Mouse (Mus musculus) kidney, embryonic 16.5 days (tissue): ENCODE measurements around the gene Plekhh2. TPM values are rescaled to one million over a fixed set of nuclear protein-coding genes. Genes with fewer than 3 reads are reported as not detected.

Source experiments
- ATAC-seq: fragments of 200-750 bp; cut with Nextera tagmentation; 2 replicates; pipeline ENCODE4 v1.8.0; 2017; ENCODE audit warnings: moderate TSS enrichment; ENCODE audit not compliant: low FRiP score, low TSS enrichment
- H3K27ac ChIP-seq: fragments of 300-500 bp; sonication (generic); 2 replicates; pipeline ENCODE4 v1.5.1; 2014; ENCODE audit warnings: low read length
- H3K27me3 ChIP-seq: fragments of 300-500 bp; sonication (generic); 2 replicates; pipeline ENCODE4 v1.6.1; 2014; ENCODE audit warnings: low read length, control low read depth, mixed read lengths; ENCODE audit not compliant: insufficient read depth
- H3K36me3 ChIP-seq: fragments of 300-500 bp; sonication (generic); 2 replicates; pipeline ENCODE4 v1.6.1; 2014; ENCODE audit warnings: low read length, control low read depth, mixed read lengths; ENCODE audit not compliant: insufficient read depth
- H3K4me1 ChIP-seq: fragments of 300-500 bp; sonication (generic); 2 replicates; pipeline ENCODE4 v1.6.1; 2014; ENCODE audit warnings: low read length, control low read depth, mixed read lengths; ENCODE audit not compliant: insufficient read depth
- H3K4me2 ChIP-seq: fragments of 300-500 bp; sonication (generic); replicated peaks from 2 replicates; pipeline ENCODE4 v1.6.1; 2014; ENCODE audit warnings: low read depth, low read length
- H3K4me3 ChIP-seq: fragments of 300-500 bp; sonication (generic); 2 replicates; pipeline ENCODE4 v1.5.1; 2014; ENCODE audit warnings: mild to moderate bottlenecking, low read length
- H3K9ac ChIP-seq: fragments of 300-500 bp; sonication (generic); replicated peaks from 2 replicates; pipeline ENCODE4 v1.6.1; 2014; ENCODE audit warnings: low read length
- H3K9me3 ChIP-seq: fragments of 300-500 bp; sonication (generic); 2 replicates; pipeline ENCODE4 v1.6.1; 2016; ENCODE audit warnings: low read length, control low read depth
- WGBS: fragments of 180-500 bp; shearing (Covaris S2); extraction: QIAGEN DNeasy Blood & Tissue Kit; methylation state at CpG from one replicate; pipeline ENCODE4 v1.1.7; 2014; 5-methylcytosine and 5-hydroxymethylcytosine counted together
- polyA plus RNA-seq: library from polyadenylated mRNA; unstranded; fragments of >200 nt; fragmentation: Nextera tagmentation; extraction: Ambion mirVana; gene quantifications from 2 replicates; pipeline ENCODE4 v1.2.1, GENCODE M21; 2015

Plekhh2 gene
- polyA plus RNA-seq, 1 experiment from 2014 or later: 10.5 TPM

GRCm38 (mm10) chr17:84492255-84492880 is 19.3 kb upstream of the Plekhh2 start:
- Histone ChIP-seq H3K4me1 (no peaks in the 10 kb centered on the region), H3K27me3 (no peaks in the 10 kb centered on the region), H3K4me3 (no peak overlapping the region), H3K4me2 (no peak overlapping the region), H3K9me3 (no peaks in the 10 kb centered on the region), H3K9ac (no peak overlapping the region), H3K27ac (no peak overlapping the region), H3K36me3 (no peaks in the 10 kb centered on the region)
- 50% methylated on average over 5 of the region's 5 CpGs for WGBS
- ATAC-seq: no peak

- Histone ChIP-seq H3K27me3 (no peaks in the 10 kb centered on the region), H3K9ac (no peak overlapping the region), H3K4me1 (0 out of 2 replicates have a peak, but pooled peaks cover 10% of the 10 kb centered on the region), H3K9me3 (no peaks in the 10 kb centered on the region), H3K36me3 (no peaks in the 10 kb centered on the region), H3K27ac (0 out of 2 replicates have a peak overlapping the region, but pooled peaks have one; percentile 9), H3K4me3 (no peak overlapping the region), H3K4me2 (no peak overlapping the region)
- ATAC-seq: no peak
- WGBS: 83% methylated on average over 5 of the region's 5 CpGs
Measured at GRCm38 (mm10) chr17:84497026-84497425, 14.7 kb upstream of the Plekhh2 start.

- Histone ChIP-seq H3K4me3 (no peak overlapping the region), H3K36me3 (no peaks in the 10 kb centered on the region), H3K9me3 (no peaks in the 10 kb centered on the region), H3K4me1 (0 out of 2 replicates have a peak, but pooled peaks cover 10% of the 10 kb centered on the region), H3K4me2 (no peak overlapping the region), H3K27ac (no peak overlapping the region), H3K27me3 (no peaks in the 10 kb centered on the region), H3K9ac (no peak overlapping the region)
- peak; percentile 65 for ATAC-seq
- WGBS: 26% methylated on average over 2 of the region's 2 CpGs
Measured at GRCm38 (mm10) chr17:84497559-84497958, 14.1 kb upstream of the Plekhh2 start.

- Histone ChIP-seq H3K4me1 (0 out of 2 replicates have a peak, but pooled peaks cover 10% of the 10 kb centered on the region), H3K9me3 (no peaks in the 10 kb centered on the region), H3K4me2 (no peak overlapping the region), H3K36me3 (no peaks in the 10 kb centered on the region), H3K27me3 (no peaks in the 10 kb centered on the region), H3K27ac (peak overlapping the region; percentile 88; the same call in 1 of the 2 replicates), H3K4me3 (no peak overlapping the region), H3K9ac (no peak overlapping the region)
- no peak for ATAC-seq
- WGBS: 58% methylated on average over 3 of the region's 3 CpGs
Measured at GRCm38 (mm10) chr17:84497972-84498604, 13.6 kb upstream of the Plekhh2 start.

- Histone ChIP-seq H3K27ac (peak overlapping the region; percentile 88), H3K4me3 (no peak overlapping the region), H3K4me1 (0 out of 2 replicates have a peak, but pooled peaks cover 10% of the 10 kb centered on the region), H3K4me2 (no peak overlapping the region), H3K36me3 (no peaks in the 10 kb centered on the region), H3K9me3 (no peaks in the 10 kb centered on the region), H3K27me3 (no peaks in the 10 kb centered on the region), H3K9ac (no peak overlapping the region)
- no peak for ATAC-seq
- WGBS: 39% methylated on average over 5 of the region's 5 CpGs
Measured at GRCm38 (mm10) chr17:84498639-84499038, 13.1 kb upstream of the Plekhh2 start.

GRCm38 (mm10) chr17:84502341-84502740 is 9.4 kb upstream of the Plekhh2 start:
- Histone ChIP-seq H3K36me3 (no peaks in the 10 kb centered on the region), H3K9ac (no peak overlapping the region), H3K4me2 (no peak overlapping the region), H3K27me3 (no peaks in the 10 kb centered on the region), H3K4me1 (0 out of 2 replicates have a peak, but pooled peaks cover 10% of the 10 kb centered on the region), H3K4me3 (no peak overlapping the region), H3K9me3 (no peaks in the 10 kb centered on the region), H3K27ac (no peak overlapping the region)
- WGBS: 65% methylated on average over 3 of the region's 3 CpGs
- no peak for ATAC-seq

- Histone ChIP-seq H3K4me2 (no peak overlapping the region), H3K9me3 (no peaks in the 10 kb centered on the region), H3K27ac (no peak overlapping the region), H3K36me3 (no peaks in the 10 kb centered on the region), H3K4me3 (no peak overlapping the region), H3K4me1 (peaks cover 18% of the 10 kb centered on the region), H3K27me3 (no peaks in the 10 kb centered on the region), H3K9ac (no peak overlapping the region)
- no peak for ATAC-seq
- WGBS: 65% methylated on average over 2 of the region's 2 CpGs
Measured at GRCm38 (mm10) chr17:84505922-84506321, 5.8 kb upstream of the Plekhh2 start.

- Histone ChIP-seq H3K9ac (no peak overlapping the region), H3K4me1 (peaks cover 30% of the 10 kb centered on the region), H3K36me3 (no peaks in the 10 kb centered on the region), H3K27me3 (no peaks in the 10 kb centered on the region), H3K4me2 (no peak overlapping the region), H3K27ac (no peak overlapping the region), H3K4me3 (no peak overlapping the region), H3K9me3 (no peaks in the 10 kb centered on the region)
- 78% methylated on average over 3 of the region's 3 CpGs for WGBS
- ATAC-seq: no peak
Measured at GRCm38 (mm10) chr17:84508736-84509135, 3.0 kb upstream of the Plekhh2 start.

GRCm38 (mm10) chr17:84509176-84509575 is 2.5 kb upstream of the Plekhh2 start:
- no peak for ATAC-seq
- Histone ChIP-seq H3K27ac (no peak overlapping the region), H3K4me1 (peaks cover 30% of the 10 kb centered on the region), H3K36me3 (no peaks in the 10 kb centered on the region), H3K4me3 (no peak overlapping the region), H3K9ac (no peak overlapping the region), H3K9me3 (no peaks in the 10 kb centered on the region), H3K27me3 (no peaks in the 10 kb centered on the region), H3K4me2 (no peak overlapping the region)
- WGBS: 58% methylated on average over 4 of the region's 4 CpGs

- H3K36me3 ChIP-seq: no peaks in the 10 kb centered on the region
- H3K4me3 ChIP-seq: no peak overlapping the region
- no peak overlapping the region for H3K9ac ChIP-seq
- no peak for ATAC-seq
- H3K27me3 ChIP-seq: no peaks in the 10 kb centered on the region
- H3K9me3 ChIP-seq: no peaks in the 10 kb centered on the region
- 0 out of 2 replicates have a peak overlapping the region, but pooled peaks have one; percentile 89 for H3K4me2 ChIP-seq
- WGBS: 30% methylated on average over 5 of the region's 5 CpGs
- H3K4me1 ChIP-seq: peaks cover 30% of the 10 kb centered on the region
- peak overlapping the region; percentile 94 for H3K27ac ChIP-seq
Measured at GRCm38 (mm10) chr17:84510355-84510754, 1.3 kb upstream of the Plekhh2 start.
